Mouse (Mus musculus) large intestine, adult 2 months (tissue): ENCODE data around the gene Arid3b. TPM values are rescaled to one million over a fixed set of nuclear protein-coding genes. Genes with fewer than 3 reads are reported as not detected.
"Not testable (repeated sequence)": the region's sequence is repeated elsewhere in the genome, so short reads cannot be mapped to it uniquely, and the experiment has no call there.

Experiments
- DNase-seq: peaks from one replicate; pipeline ENCODE4 v3.0.0-alpha.2; 2012; ENCODE audit warnings: low read depth, low spot score
- WGBS: fragments of 180-500 bp; shearing (Covaris S2); methylation state at CpG from one replicate; pipeline ENCODE4 v1.1.7; 2018; 5-methylcytosine and 5-hydroxymethylcytosine counted together
- polyA plus RNA-seq: library from polyadenylated mRNA; depleted of rRNA; stranded (reverse); fragments of >200 nt; gene quantifications from 2 replicates; pipeline ENCODE4 v1.2.3, GENCODE M21; 2012; rRNA removed

Gene Arid3b
- 6.5 and 10.4 TPM in 2 replicates for polyA plus RNA-seq

- DNase-seq, result peak; percentile 68
- WGBS, result under 1% methylated on average over 45 of the region's 45 CpGs
Observed at GRCm38 (mm10) chr9:57836581-57837170, at the start of gene Arid3b. Gene Arid3b (minus strand): TSS chr9:57836793.

- no peak for DNase-seq
- 78% methylated on average over 1 of the region's 1 CpGs for WGBS
Observed at GRCm38 (mm10) chr9:57883413-57883812, 46.8 kb upstream of the Arid3b start.

GRCm38 (mm10) chr9:57881781-57882180, 45.2 kb upstream of the Arid3b start:
- DNase-seq, result not testable (repeated sequence)
- 91% methylated on average over 2 of the region's 2 CpGs for WGBS

GRCm38 (mm10) chr9:57880278-57880677, 43.7 kb upstream of the Arid3b start:
- DNase-seq, result no peak

GRCm38 (mm10) chr9:57879213-57879612, 42.6 kb upstream of the Arid3b start:
- no peak for DNase-seq
- 37% methylated on average over 3 of the region's 3 CpGs for WGBS

More at GRCm38 (mm10) chr9:57880278-57880677, 43.7 kb upstream of the Arid3b start:
- WGBS, result 16% methylated on average over 4 of the region's 4 CpGs

- no peak for DNase-seq
- WGBS, result 23% methylated on average over 3 of the region's 3 CpGs
Observed at GRCm38 (mm10) chr9:57874994-57875393, 38.4 kb upstream of the Arid3b start.

GRCm38 (mm10) chr9:57874134-57874533, 37.5 kb upstream of the Arid3b start:
- 41% methylated on average over 5 of the region's 5 CpGs for WGBS
- no peak for DNase-seq

GRCm38 (mm10) chr9:57870273-57870816, 33.8 kb upstream of the Arid3b start:
- 35% methylated on average over 2 of the region's 2 CpGs for WGBS

GRCm38 (mm10) chr9:57868767-57869166, 32.2 kb upstream of the Arid3b start:
- WGBS, result 88% methylated on average over 6 of the region's 6 CpGs
- DNase-seq, result no peak

More at GRCm38 (mm10) chr9:57870273-57870816, 33.8 kb upstream of the Arid3b start:
- DNase-seq, result no peak

GRCm38 (mm10) chr9:57867880-57868279, 31.3 kb upstream of the Arid3b start:
- 90% methylated on average over 5 of the region's 5 CpGs for WGBS
- no peak for DNase-seq

- WGBS, result 69% methylated on average over 4 of the region's 4 CpGs
- no peak for DNase-seq
Observed at GRCm38 (mm10) chr9:57867236-57867635, 30.6 kb upstream of the Arid3b start.

GRCm38 (mm10) chr9:57866530-57866929, 29.9 kb upstream of the Arid3b start:
- no peak for DNase-seq
- 32% methylated on average over 7 of the region's 7 CpGs for WGBS

GRCm38 (mm10) chr9:57864336-57864735, 27.7 kb upstream of the Arid3b start:
- DNase-seq, result no peak

- no peak for DNase-seq
- 38% methylated on average over 9 of the region's 9 CpGs for WGBS
Observed at GRCm38 (mm10) chr9:57861951-57862471, 25.4 kb upstream of the Arid3b start.

- 80% methylated on average over 2 of the region's 2 CpGs for WGBS
- DNase-seq, result no peak
Observed at GRCm38 (mm10) chr9:57856456-57856855, 19.9 kb upstream of the Arid3b start.

GRCm38 (mm10) chr9:57854280-57854679, 17.7 kb upstream of the Arid3b start:
- no peak for DNase-seq

- WGBS, result 30% methylated on average over 2 of the region's 2 CpGs
- DNase-seq, result no peak
Observed at GRCm38 (mm10) chr9:57839032-57839431, 2.4 kb upstream of the Arid3b start.

GRCm38 (mm10) chr9:57835841-57836514, 615 bp downstream of the Arid3b start:
- no peak for DNase-seq
- WGBS, result 5% methylated on average over 22 of the region's 22 CpGs

- DNase-seq, result no peak
- 67% methylated on average over 11 of the region's 11 CpGs for WGBS
Observed at GRCm38 (mm10) chr9:57834629-57835417, 1.8 kb downstream of the Arid3b start.
